Mouse (Mus musculus) heart, adult 2 months (tissue): Measurements from ENCODE around the gene Ctsh. TPM values are rescaled to one million over a fixed set of nuclear protein-coding genes. Genes with fewer than 3 reads are reported as not detected.

Experiments used
- DNase-seq, 2 experiments: peaks; one replicate each; pipeline ENCODE4 v3.0.0; 2021
- H3K27ac ChIP-seq: fragments of 200-600 bp; 2 replicates; pipeline ENCODE4 v1.8.1; 2022
- H3K27me3 ChIP-seq: fragments of 200-500 bp; 2 replicates; pipeline ENCODE4 v1.6.1; 2012; ENCODE audit warnings: mild to moderate bottlenecking, low read length, inconsistent platforms, mixed read lengths; ENCODE audit not compliant: control insufficient read depth, insufficient read depth
- H3K36me3 ChIP-seq: fragments of 200-500 bp; 2 replicates; pipeline ENCODE4 v1.6.1; 2012; ENCODE audit warnings: low read length, inconsistent platforms; ENCODE audit not compliant: control insufficient read depth, insufficient read depth
- H3K4me1 ChIP-seq: fragments of 200-500 bp; 2 replicates; pipeline ENCODE4 v1.6.1; 2011; ENCODE audit warnings: low read length; ENCODE audit not compliant: control insufficient read depth, insufficient read depth
- H3K4me3 ChIP-seq: fragments of 200-600 bp; 2 replicates; pipeline ENCODE4 v1.8.1; 2022
- H3K79me2 ChIP-seq: fragments of 200-500 bp; replicated peaks from 2 replicates; pipeline ENCODE4 v1.6.1; 2012; ENCODE audit warnings: mild to moderate bottlenecking, inconsistent platforms, low read length, moderate library complexity, mixed read lengths; ENCODE audit not compliant: control insufficient read depth, insufficient read depth
- H3K9ac ChIP-seq: fragments of 200-500 bp; 2 replicates; pipeline ENCODE4 v1.6.1; 2012; ENCODE audit warnings: low read depth, mild to moderate bottlenecking, control low read depth, inconsistent platforms, low read length, mixed read lengths
- CTCF ChIP-seq: fragments of 200-600 bp; IDR thresholded peaks from 2 replicates; pipeline ENCODE4 v1.8.1; 2022; ENCODE audit warnings: antibody characterized with exemption, mild to moderate bottlenecking, moderate library complexity
- EP300 ChIP-seq: fragments of 200-500 bp; IDR thresholded peaks from 2 replicates; pipeline ENCODE4 v1.6.1; 2011; ENCODE audit warnings: low read depth, low read length, control low read depth; ENCODE audit not compliant: insufficient read depth
- POLR2A ChIP-seq: fragments of 200-500 bp; IDR thresholded peaks from 2 replicates; pipeline ENCODE4 v1.6.1; 2011; ENCODE audit warnings: mild to moderate bottlenecking, low read depth, low read length, control low read depth; ENCODE audit not compliant: insufficient read depth
- WGBS: fragments of 180-500 bp; shearing (Covaris S2); methylation state at CpG from one replicate; pipeline ENCODE4 v1.1.7; 2018; 5-methylcytosine and 5-hydroxymethylcytosine counted together
- intact Hi-C: fragments of 180-260 bp; cut with DNase I; formaldehyde crosslinking; loops from one replicate; pipeline ENCODE4 v1.15.1; 2025
- polyA plus RNA-seq: library from polyadenylated mRNA; depleted of rRNA; stranded (reverse); fragments of >200 nt; gene quantifications from 2 replicates; pipeline ENCODE4 v1.2.3, GENCODE M21; 2012
- total RNA-seq, 2 experiments: library from RNA; stranded (reverse); gene quantifications; 2 replicates each; pipeline ENCODE4 v1.2.3; 2021

Gene Ctsh
- total and polyA plus RNA-seq, 3 experiments: 30.7 to 51.4 (median 47.9) TPM

- no peak overlapping the region for H3K27ac ChIP-seq
- peaks cover 16% of the 10 kb centered on the region for H3K79me2 ChIP-seq
- H3K27me3 ChIP-seq: no peaks in the 10 kb centered on the region
- no peak overlapping the region; the same call in 1 of the 2 replicates for H3K9ac ChIP-seq
- no peak for DNase-seq
- intact Hi-C loops: no loop called here
- H3K4me1 ChIP-seq: peaks cover 10% of the 10 kb centered on the region
- no peak overlapping the region for H3K4me3 ChIP-seq
- peaks cover 55% of the 10 kb centered on the region for H3K36me3 ChIP-seq
- TF ChIP-seq EP300 (no peak), CTCF (no peak), POLR2A (no peak)
Measured at GRCm38 (mm10) chr9:90108272-90108671, 54.3 kb downstream of the Ctsh start.

DNA sequence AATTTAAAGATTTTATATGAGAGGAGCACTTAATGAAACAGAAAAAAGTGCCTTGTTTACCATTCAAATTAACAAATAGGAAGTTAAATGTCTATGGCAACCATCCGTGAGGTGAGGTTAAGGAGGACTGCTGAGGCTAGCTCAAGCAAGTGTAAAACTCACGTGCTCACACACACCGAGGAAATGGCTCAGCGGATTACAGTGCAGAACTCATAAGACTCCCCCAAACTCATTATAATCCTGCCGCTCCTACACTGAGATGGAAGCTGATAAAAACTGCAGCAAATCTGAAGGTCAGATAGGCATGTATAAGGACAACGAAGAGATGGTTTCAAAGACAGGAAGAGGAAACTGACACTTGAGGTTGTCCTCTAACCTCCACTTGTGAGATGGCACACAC, 55.4 kb downstream of the Ctsh start:
- no peak overlapping the region for H3K9ac ChIP-seq
- peaks cover 10% of the 10 kb centered on the region for H3K4me1 ChIP-seq
- DNase-seq: no peak
- H3K79me2 ChIP-seq: peaks cover 14% of the 10 kb centered on the region
- no peak for TF ChIP-seq CTCF
- H3K27ac ChIP-seq: no peak overlapping the region
- intact Hi-C loops: no loop called here
- peaks cover 46% of the 10 kb centered on the region for H3K36me3 ChIP-seq
- no peak overlapping the region for H3K4me3 ChIP-seq
- no peaks in the 10 kb centered on the region for H3K27me3 ChIP-seq
- WGBS: 18% methylated on average over 6 of the region's 6 CpGs

GRCm38 (mm10) chr9:90113151-90113550, 59.2 kb downstream of the Ctsh start:
- TF ChIP-seq CTCF (no peak), POLR2A (no peak), EP300 (no peak)
- peak overlapping the region; percentile 95 for H3K9ac ChIP-seq
- peaks cover 9% of the 10 kb centered on the region for H3K4me1 ChIP-seq
- peaks cover 30% of the 10 kb centered on the region for H3K36me3 ChIP-seq
- H3K4me3 ChIP-seq: peak overlapping the region; percentile 99
- peaks cover 9% of the 10 kb centered on the region for H3K79me2 ChIP-seq
- no peaks in the 10 kb centered on the region for H3K27me3 ChIP-seq
- under 1% methylated on average over 13 of the region's 13 CpGs for WGBS
- intact Hi-C loops: loop anchor here (1.0 to 5.0 kb wide), 4 partner anchors 13 to 159 kb away; partner anchors contain the start of genes Adamts7 and Tbc1d2b
- no peak for DNase-seq
- H3K27ac ChIP-seq: peak overlapping the region; percentile 97

- intact Hi-C loops: loop anchor here (1.0 to 5.0 kb wide), 4 partner anchors 12 to 158 kb away; partner anchors contain the start of genes Adamts7 and Tbc1d2b
- H3K79me2 ChIP-seq: peaks cover 5% of the 10 kb centered on the region
- H3K4me1 ChIP-seq: peaks cover 9% of the 10 kb centered on the region
- H3K36me3 ChIP-seq: peaks cover 23% of the 10 kb centered on the region
- no peak; the same call in 1 of the 2 replicates for TF ChIP-seq POLR2A
- TF ChIP-seq CTCF: peak; percentile 87
- TF ChIP-seq EP300: peak; percentile 84; the same call in 1 of the 2 replicates
- peak overlapping the region; percentile 95 for H3K9ac ChIP-seq
- H3K27me3 ChIP-seq: no peaks in the 10 kb centered on the region
- DNase-seq: peak; percentile 92 to 95
- H3K27ac ChIP-seq: peak overlapping the region; percentile 97
- peak overlapping the region; percentile 99 for H3K4me3 ChIP-seq
- WGBS: 1% methylated on average over 82 of the region's 82 CpGs
Measured at GRCm38 (mm10) chr9:90113651-90114566, 60.0 kb downstream of the Ctsh start.

GRCm38 (mm10) chr9:90114567-90115307, 60.8 kb downstream of the Ctsh start, which contains the start of gene Morf4l1:
Morf4l1 (minus strand) TSS chr9:90114774.
- Histone ChIP-seq H3K4me3 (peak within 1 kb of the TSS; percentile 99), H3K9ac (peak within 1 kb of the TSS; percentile 95), H3K36me3 (peaks cover 15% of the 10 kb centered on the region), H3K27me3 (no peaks in the 10 kb centered on the region), H3K4me1 (peaks cover 6% of the 10 kb centered on the region), H3K79me2 (peaks cover 5% of the 10 kb centered on the region), H3K27ac (peak within 1 kb of the TSS; percentile 97)
- DNase-seq: peak; percentile 96 to 98
- WGBS: 1% methylated on average over 40 of the region's 40 CpGs
- intact Hi-C loops: loop anchor here (1.0 to 5.0 kb wide), 4 partner anchors 9 to 158 kb away; partner anchors contain the start of genes Adamts7 and Tbc1d2b
- no peak for TF ChIP-seq CTCF
- peak; percentile 66; the same call in 1 of the 2 replicates for TF ChIP-seq EP300
- peak; percentile 67 for TF ChIP-seq POLR2A

GRCm38 (mm10) chr9:90115308-90115700, 61.4 kb downstream of the Ctsh start:
- Histone ChIP-seq H3K4me1 (peaks cover 6% of the 10 kb centered on the region), H3K36me3 (peaks cover 11% of the 10 kb centered on the region), H3K4me3 (peak overlapping the region; percentile 99), H3K27ac (no peak overlapping the region; the same call in 1 of the 2 replicates), H3K79me2 (peaks cover 5% of the 10 kb centered on the region), H3K9ac (no peak overlapping the region; the same call in 1 of the 2 replicates), H3K27me3 (no peaks in the 10 kb centered on the region)
- no peak for TF ChIP-seq EP300
- intact Hi-C loops: loop anchor here (1.0 kb wide), 1 partner anchor 8 kb away; no protein-coding TSS in a partner anchor
- no peak for DNase-seq
